Mouse (Mus musculus) 416B (cell line): ENCODE data around the gene Rassf6.

Source experiments
- DNase-seq: peaks from one replicate; pipeline ENCODE4 v3.0.0; 2011; ENCODE audit warnings: low read depth

Gene Rassf6

DNA sequence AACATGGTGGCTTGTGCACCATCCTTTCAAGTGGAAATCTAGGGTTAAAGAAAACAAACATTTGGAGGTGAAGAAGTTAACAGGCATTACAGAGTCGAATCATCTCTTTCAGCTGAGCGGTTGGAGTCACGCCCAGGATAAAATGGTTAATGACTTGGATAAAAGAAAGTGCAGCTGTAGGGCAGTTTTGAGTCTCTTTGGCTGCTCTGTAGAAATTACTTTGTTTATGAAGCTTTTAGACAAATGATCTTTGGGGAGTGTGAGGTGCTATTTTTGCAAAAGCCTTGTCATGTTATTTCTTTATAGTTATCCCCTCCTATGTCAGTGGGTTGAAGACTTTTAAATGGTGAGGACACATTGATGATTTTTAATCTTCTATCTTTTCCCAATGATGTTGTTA is 69.2 kb downstream of the Rassf6 start:
- DNase-seq: no peak

DNA sequence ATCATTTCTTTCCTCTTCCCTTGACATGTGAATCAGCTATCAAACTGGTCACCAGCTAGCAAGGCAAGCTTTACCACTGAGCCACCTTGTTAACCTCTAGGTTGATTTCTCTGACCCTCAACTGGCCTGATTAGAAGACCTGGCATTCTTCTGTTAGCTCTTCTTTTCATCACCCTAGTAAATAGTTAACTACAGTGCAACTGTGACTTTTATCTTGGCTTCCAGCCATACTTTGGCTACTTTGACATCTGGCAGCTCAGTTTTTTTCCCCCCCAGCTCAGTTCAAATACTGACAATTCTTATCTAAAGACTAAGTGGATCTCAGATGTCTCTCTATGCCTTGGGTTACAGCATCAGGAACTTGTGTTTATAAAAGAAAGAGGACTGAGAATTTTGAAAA is 72.1 kb downstream of the Rassf6 start:
- no peak for DNase-seq

DNA sequence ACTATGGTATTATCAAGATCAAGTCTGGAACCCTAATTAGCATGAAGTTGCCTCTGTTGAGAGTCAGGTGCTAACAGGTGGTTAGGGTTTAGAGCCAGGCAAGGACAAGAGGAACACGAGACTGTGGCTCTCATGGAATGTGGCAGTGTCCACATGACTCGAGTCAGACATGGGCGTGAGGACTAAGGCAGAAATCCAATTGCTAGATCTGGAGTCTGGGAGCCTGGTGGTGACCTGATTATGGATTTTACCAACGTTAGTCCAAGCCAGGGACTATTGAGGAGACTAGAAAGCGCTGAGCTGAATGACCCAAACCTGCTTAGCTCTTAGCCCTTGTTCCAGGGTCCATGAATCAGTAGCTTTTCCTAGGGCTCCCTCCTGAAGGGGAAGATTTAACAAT is 72.7 kb downstream of the Rassf6 start:
- no peak for DNase-seq

DNA sequence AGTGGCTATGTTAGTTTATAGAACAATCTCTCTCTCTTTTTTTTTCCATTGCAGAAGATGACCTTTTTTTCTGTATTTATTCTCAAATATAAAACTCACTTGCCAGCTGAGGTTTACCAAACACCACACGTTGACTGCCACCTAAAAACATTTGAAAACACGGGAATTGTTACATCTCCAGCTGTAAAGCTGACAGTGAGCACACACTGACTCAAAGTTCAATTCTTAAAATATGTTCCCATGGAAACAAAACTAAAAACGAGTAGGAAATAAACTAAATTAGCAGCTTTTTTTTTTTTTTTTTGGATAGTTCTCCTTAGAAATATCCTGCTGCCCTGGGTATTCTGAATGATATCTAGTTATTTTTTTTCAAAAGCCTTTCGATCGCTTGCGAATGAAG is 75.3 kb downstream of the Rassf6 start:
- no peak for DNase-seq

DNA sequence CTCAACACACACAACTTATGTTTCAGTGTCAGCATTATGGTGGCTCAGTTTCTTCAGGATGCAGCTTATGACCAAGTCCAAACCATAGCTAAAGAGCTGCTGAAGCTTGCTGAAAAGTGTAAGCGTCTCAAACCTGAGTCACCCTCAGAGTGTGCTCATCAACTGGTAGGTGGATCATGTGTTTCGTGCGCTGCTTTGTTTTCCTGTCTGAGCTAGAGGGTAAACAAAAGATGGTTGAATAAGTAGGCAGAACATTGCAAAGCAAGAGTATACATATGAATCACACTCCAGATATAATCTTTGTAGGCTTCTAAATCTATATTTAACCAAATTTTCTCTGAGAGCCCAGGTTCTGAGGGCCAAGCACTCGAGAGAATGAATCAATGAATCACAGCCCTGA is 76.3 kb downstream of the Rassf6 start:
- no peak for DNase-seq

DNA sequence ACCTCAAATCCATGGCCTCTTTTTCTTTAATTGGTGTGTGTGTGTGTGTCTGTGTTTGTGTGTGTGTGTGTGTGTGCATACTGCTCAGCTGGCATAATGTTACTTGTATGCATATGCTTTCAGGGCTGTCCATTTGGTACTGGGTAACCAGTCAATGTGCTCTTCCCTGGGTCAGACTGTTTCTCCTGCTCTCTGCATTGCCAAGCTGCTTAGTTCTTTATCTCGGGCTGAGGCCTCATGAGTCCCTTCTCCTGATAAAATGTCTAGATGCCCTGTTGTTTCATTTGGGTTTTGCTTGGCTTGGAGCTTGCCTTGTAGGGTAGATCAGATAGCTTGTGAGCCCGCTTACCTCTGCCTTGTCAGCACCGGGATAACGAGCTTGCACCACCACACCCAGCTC is 77.6 kb downstream of the Rassf6 start:
- no peak for DNase-seq

DNA sequence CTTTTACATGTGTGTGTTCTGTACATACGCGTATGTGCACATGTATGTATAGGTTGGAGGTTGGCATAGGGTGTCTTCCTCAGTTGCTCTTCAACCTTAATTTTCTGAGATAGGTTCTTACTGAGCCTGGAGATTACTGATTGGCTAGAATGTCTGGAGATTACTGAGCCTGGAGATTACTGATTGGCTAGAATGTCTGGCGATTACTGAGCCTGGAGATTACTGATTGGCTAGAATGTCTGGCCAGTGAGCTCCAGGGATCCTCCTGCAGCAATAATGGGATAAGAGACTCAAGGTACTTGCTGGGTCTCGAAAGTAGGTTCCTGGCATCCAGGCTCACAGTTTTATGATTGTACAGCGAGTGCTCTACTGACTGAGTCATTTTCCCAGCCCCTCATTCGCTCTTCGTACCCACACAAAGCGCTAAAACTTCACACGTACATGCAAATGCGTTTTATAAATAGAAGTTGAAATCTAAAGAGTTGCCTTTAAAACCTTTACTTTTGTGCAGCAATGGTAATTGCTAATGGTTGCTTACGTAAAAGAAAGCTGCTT is 78.7 kb downstream of the Rassf6 start:
- DNase-seq: no peak

DNA sequence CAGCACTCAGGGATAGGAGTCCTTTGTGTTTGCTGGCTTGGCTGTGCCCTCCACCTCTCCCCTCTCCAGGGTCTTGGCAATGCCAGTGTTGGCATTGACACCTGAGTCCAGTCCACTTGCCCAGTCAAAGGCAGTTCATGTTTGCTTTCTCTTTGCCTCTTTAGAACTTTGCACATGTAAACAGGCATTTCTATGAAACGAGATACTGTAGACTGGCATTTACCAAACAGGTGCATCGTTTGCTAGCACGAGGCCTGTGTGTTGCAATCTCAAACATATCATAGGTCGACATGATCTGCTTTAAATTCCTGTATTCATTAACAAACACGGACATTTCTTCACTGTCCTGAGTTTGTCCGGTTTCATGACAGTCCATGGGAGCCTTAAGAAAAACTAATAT is 79.7 kb downstream of the Rassf6 start, which contains the start of gene 5830473C10Rik:
Gene 5830473C10Rik (plus strand): TSS at position 365 of the 400 bp plus-strand sequence.
- no peak for DNase-seq

DNA sequence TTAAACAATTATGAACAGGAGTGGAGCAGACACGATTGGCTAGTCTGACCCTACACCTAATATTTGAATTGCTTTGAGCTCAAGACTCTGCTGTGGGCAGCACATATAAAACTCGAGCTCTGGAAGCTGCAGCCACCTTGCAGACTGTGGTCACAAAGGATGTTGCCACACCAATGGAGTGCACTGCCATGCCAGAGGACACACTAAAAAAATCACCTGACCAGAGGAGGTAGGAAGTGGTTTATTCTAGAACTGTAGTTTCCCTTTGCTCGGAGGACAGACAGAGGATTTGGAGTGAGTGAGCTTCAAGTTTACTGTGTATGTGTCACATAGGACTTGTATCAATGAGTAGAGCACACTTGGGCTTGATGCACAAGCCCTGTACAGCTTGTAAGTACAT is 84.4 kb downstream of the Rassf6 start:
- peak; percentile 53 for DNase-seq
